Mouse (Mus musculus): ENCODE measurements around the gene St6galnac1.

DNA sequence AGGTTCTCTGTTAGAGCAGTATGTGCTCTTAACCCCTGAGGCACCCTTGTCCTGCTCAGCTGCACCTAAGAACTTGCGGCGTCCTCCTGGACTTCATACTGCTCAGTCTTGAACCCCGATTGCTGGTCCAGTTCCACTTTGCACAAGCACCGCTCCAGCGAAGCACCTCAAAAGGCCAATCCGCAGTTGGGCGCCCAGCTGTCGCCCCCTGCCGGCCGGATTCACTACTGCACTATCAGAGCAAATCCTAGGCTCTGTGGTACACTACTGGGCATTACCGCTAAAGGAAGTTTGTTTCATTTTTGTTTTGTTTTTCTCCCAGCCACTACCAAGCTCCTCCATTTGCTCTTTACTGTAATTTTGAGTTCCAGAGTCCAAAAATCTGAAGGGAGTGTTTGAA lies 36.9 kb downstream of the St6galnac1 start:
- TF ChIP-seq CTCF (IDR thresholded peaks at IDR 0.05; ENCODE audit: low read depth, low read length) = 0 out of 2 replicates have a peak, but pooled peaks have one; percentile 26
- no peak for TF ChIP-seq GATA1 (IDR thresholded peaks at IDR 0.05; ENCODE audit: borderline replicate concordance, low read length)
- no peak for TF ChIP-seq TAL1 (conservative IDR thresholded peaks at IDR 0.05; ENCODE audit: low read depth, low read length)
- no peak for TF ChIP-seq POLR2AphosphoS5 (IDR thresholded peaks at IDR 0.05; ENCODE audit: insufficient replicate concordance, low read depth, low read length)
